Mouse (Mus musculus) liver, adult 2 months (tissue): ENCODE data around the gene Urb2. TPM values are rescaled to one million over a fixed set of nuclear protein-coding genes. Genes with fewer than 3 reads are reported as not detected.

Experiments used
- DNase-seq: peaks from one replicate; pipeline ENCODE4 v3.0.0-alpha.2; 2011; ENCODE audit warnings: low read depth, low spot score; ENCODE audit errors: extremely low read depth
- H3K27ac ChIP-seq: fragments of 200-500 bp; replicated peaks from 2 replicates; pipeline ENCODE4 v1.5.1; 2012; ENCODE audit warnings: low read depth, mild to moderate bottlenecking, control low read depth, inconsistent platforms, low read length; ENCODE audit not compliant: insufficient read depth
- H3K27me3 ChIP-seq: fragments of 200-500 bp; 2 replicates; pipeline ENCODE4 v1.6.1; 2012; ENCODE audit warnings: mild to moderate bottlenecking, moderate library complexity, low read length, inconsistent platforms; ENCODE audit not compliant: control insufficient read depth, insufficient read depth
- H3K36me3 ChIP-seq: fragments of 200-500 bp; 2 replicates; pipeline ENCODE4 v1.6.1; 2012; ENCODE audit warnings: low read length, inconsistent platforms; ENCODE audit not compliant: control insufficient read depth, insufficient read depth
- H3K4me1 ChIP-seq: fragments of 200-500 bp; 2 replicates; pipeline ENCODE4 v1.6.1; 2011; ENCODE audit warnings: low read length; ENCODE audit not compliant: control insufficient read depth, insufficient read depth
- H3K4me3 ChIP-seq: fragments of 200-500 bp; 2 replicates; pipeline ENCODE4 v1.5.1; 2011; ENCODE audit warnings: low read depth, mild to moderate bottlenecking, control low read depth, low read length, moderate library complexity; ENCODE audit not compliant: insufficient read depth
- H3K79me2 ChIP-seq: fragments of 200-500 bp; 2 replicates; pipeline ENCODE4 v1.6.1; 2012; ENCODE audit warnings: inconsistent platforms, mild to moderate bottlenecking, low read length, moderate library complexity; ENCODE audit not compliant: control insufficient read depth, insufficient read depth
- H3K9ac ChIP-seq: fragments of 200-500 bp; 2 replicates; pipeline ENCODE4 v1.6.1; 2012; ENCODE audit warnings: low read depth, mild to moderate bottlenecking, control low read depth, inconsistent platforms, low read length
- CTCF ChIP-seq: fragments of 200-500 bp; IDR thresholded peaks from 2 replicates; pipeline ENCODE4 v1.5.1; 2011; ENCODE audit warnings: low read depth, low read length, control low read depth
- POLR2A ChIP-seq: fragments of 200-500 bp; IDR thresholded peaks from 2 replicates; pipeline ENCODE4 v1.6.1; 2011; ENCODE audit warnings: low read length, control low read depth; ENCODE audit not compliant: insufficient read depth; ENCODE audit errors: extremely low read depth
- WGBS: fragments of 180-500 bp; shearing (Covaris S2); methylation state at CpG from one replicate; pipeline ENCODE4 v1.1.7; 2018; 5-methylcytosine and 5-hydroxymethylcytosine counted together
- polyA plus RNA-seq: library from polyadenylated mRNA; depleted of rRNA; stranded (reverse); fragments of >200 nt; gene quantifications from 2 replicates; pipeline ENCODE4 v1.2.3, GENCODE M21; 2012; rRNA removed
- total RNA-seq: library from RNA; depleted of rRNA; stranded (reverse); fragments of >200 nt; gene quantifications from 2 replicates; pipeline ENCODE4 v1.2.3, GENCODE M21; 2014; rRNA removed

Urb2 gene
- total and polyA plus RNA-seq, 2 experiments, result 2.7 to 3.6 TPM

DNA sequence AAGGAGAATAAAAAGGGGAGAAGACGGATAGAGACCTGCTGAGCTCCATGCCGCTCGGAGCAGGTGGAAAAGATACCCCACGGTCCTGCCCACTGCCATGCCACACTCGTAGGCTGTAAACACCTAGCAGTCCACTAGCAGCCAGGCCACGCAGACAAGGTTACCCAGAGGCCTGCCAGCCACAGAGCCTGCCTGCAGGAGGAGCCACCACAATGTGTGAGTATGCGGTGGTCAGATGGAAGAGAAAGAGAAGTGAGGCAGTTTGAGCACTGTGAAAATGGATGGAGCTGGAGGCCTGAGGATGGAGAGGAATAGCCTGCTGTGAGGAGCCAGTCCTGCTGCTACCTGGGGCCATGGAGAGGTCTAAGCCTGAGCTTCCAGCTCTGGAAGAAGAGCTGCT lies 62.3 kb downstream of the Urb2 start:
- TF ChIP-seq CTCF (no peak), POLR2A (no peak)
- no peak overlapping the region for H3K4me3 ChIP-seq
- no peaks in the 10 kb centered on the region for H3K4me1 ChIP-seq
- 90% methylated on average over 7 of the region's 7 CpGs for WGBS
- H3K27me3 ChIP-seq, result no peaks in the 10 kb centered on the region
- no peak overlapping the region for H3K27ac ChIP-seq
- no peak overlapping the region for H3K9ac ChIP-seq
- DNase-seq, result no peak
- H3K79me2 ChIP-seq, result no peaks in the 10 kb centered on the region
- no peaks in the 10 kb centered on the region for H3K36me3 ChIP-seq

DNA sequence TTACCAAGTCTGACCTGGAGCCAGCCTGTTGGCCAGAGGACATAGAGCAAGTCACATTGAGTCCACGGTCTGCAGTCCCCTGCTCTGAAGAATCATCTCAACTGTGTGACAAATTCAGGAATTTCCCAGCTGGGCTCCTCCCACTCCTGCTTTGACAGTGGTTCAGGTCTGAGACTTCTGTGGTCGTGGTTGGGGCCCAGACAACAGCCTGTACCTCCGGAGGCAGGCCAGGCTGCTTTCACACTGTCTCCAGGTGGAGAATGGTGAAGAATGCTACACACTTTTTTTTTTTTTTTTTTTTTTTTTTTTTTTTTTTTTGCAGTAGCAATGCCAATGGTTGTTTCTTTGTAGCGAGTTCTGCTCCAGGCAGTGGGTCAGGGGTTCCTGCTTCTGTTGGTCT lies 64.4 kb downstream of the Urb2 start:
- DNase-seq, result no peak
- WGBS, result 58% methylated on average over 4 of the region's 4 CpGs
- Histone ChIP-seq H3K79me2 (no peaks in the 10 kb centered on the region), H3K4me1 (no peaks in the 10 kb centered on the region), H3K4me3 (no peak overlapping the region), H3K27ac (no peak overlapping the region), H3K27me3 (no peaks in the 10 kb centered on the region), H3K9ac (no peak overlapping the region), H3K36me3 (no peaks in the 10 kb centered on the region)
- TF ChIP-seq POLR2A (no peak), CTCF (no peak)

DNA sequence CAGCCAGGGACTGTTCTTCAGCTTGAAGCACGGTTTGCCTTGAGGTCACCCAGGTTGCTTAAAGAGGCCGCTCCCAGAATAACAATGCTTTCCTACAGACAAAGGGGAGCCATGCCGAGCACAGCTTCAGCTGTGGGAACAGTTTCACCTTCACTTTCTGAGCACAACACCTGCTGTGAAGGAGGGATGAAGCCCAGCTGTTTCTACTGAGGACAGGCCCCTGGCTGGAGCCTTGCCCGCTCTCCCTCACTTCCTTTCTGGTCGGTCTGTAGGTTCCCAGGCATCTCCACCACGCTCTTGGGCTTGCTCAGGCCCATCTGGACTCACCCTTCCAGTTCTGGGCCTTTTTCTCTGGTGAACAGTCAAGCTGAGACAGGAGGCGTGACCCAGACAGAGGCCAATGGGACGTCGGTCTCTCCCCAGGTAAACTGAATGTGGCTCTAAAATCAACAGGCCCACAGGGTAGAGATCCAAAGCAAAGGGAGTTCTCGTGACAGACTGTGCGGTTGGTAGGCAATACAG lies 66.8 kb downstream of the Urb2 start:
- H3K4me1 ChIP-seq, result no peaks in the 10 kb centered on the region
- no peaks in the 10 kb centered on the region for H3K27me3 ChIP-seq
- TF ChIP-seq POLR2A, result no peak
- TF ChIP-seq CTCF, result no peak
- DNase-seq, result no peak
- H3K27ac ChIP-seq, result no peak overlapping the region
- 80% methylated on average over 11 of the region's 11 CpGs for WGBS
- no peak overlapping the region for H3K4me3 ChIP-seq
- H3K36me3 ChIP-seq, result no peaks in the 10 kb centered on the region
- H3K9ac ChIP-seq, result no peak overlapping the region
- H3K79me2 ChIP-seq, result no peaks in the 10 kb centered on the region

DNA sequence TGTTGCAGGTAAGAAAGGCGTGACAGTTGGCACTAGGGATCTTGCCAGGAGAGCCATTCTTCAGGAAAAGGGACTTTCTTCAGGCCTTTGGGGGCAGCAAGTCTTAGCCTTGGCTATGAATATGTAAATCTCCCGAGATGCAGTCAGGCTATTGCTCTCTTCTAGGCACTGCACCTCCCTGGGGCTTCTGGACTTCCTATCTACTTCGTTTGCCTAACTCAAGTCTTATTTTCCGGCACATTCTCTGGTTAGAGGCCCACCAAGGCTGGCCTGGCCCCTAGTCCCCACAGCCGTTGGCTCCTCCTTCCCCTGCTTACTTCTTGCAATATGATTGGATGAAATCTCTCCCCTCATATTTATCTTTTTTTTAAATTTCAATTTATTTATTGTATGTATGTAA lies 67.7 kb downstream of the Urb2 start:
- Histone ChIP-seq H3K9ac (no peak overlapping the region), H3K36me3 (no peaks in the 10 kb centered on the region), H3K27ac (no peak overlapping the region), H3K4me1 (no peaks in the 10 kb centered on the region), H3K79me2 (no peaks in the 10 kb centered on the region), H3K4me3 (no peak overlapping the region), H3K27me3 (no peaks in the 10 kb centered on the region)
- TF ChIP-seq POLR2A (no peak), CTCF (no peak)
- no peak for DNase-seq
- whole genome bisulfite sequencing, result 88% methylated on average over 5 of the region's 5 CpGs

DNA sequence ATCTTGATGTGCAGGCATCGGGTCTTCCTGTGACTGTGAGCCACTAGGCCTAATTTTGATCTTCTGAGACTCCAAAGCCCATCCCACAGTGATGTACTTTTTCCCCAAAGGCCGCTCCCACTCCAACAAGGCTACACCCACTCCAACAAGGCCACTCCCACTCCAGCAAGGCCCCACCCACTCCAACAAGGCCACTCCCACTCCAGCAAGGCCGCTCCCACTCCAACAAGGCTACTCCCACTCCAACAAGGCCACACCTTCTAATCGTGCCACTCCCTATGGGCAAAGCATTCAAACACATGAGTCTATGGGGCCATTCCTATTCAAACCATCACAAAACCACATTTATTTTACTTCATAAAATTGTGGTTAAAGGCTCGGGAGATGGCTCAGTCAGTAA lies 69.2 kb downstream of the Urb2 start:
- no peaks in the 10 kb centered on the region for H3K79me2 ChIP-seq
- no peak overlapping the region for H3K4me3 ChIP-seq
- DNase-seq, result no peak
- no peaks in the 10 kb centered on the region for H3K4me1 ChIP-seq
- 96% methylated on average over 5 of the region's 5 CpGs for WGBS
- H3K36me3 ChIP-seq, result no peaks in the 10 kb centered on the region
- no peaks in the 10 kb centered on the region for H3K27me3 ChIP-seq
- no peak overlapping the region for H3K27ac ChIP-seq
- no peak overlapping the region for H3K9ac ChIP-seq
- no peak for TF ChIP-seq POLR2A
- no peak for TF ChIP-seq CTCF

Other genes starting within 250 kb of the Urb2 start
- 15.4 and 15.7 TPM in 2 replicates for gene Rab4a, start 215.5 kb upstream of the Urb2 start, total RNA-seq
- gene Rab4a, start 215.5 kb upstream of the Urb2 start, polyA plus RNA-seq, result 24.4 and 24.6 TPM in 2 replicates
- 0.09 and 0.34 TPM in 2 replicates for gene Ccsap, start 161.3 kb upstream of the Urb2 start, total RNA-seq
- 0.07 and 0.12 TPM in 2 replicates for gene Ccsap, start 161.3 kb upstream of the Urb2 start, polyA plus RNA-seq
- 16.6 TPM in 1 of 2 replicates, not detected in the other for gene Acta1, start 126.8 kb upstream of the Urb2 start, total RNA-seq
- 0.11 and 0.24 TPM in 2 replicates for gene Acta1, start 126.8 kb upstream of the Urb2 start, polyA plus RNA-seq
- gene Nup133, start 72.2 kb upstream of the Urb2 start, total RNA-seq, result 5.4 and 7.1 TPM in 2 replicates
- 3.1 and 3.2 TPM in 2 replicates for gene Nup133, start 72.2 kb upstream of the Urb2 start, polyA plus RNA-seq
- gene Abcb10, start 38.4 kb upstream of the Urb2 start, total RNA-seq, result 12.4 and 13.9 TPM in 2 replicates
- 13.6 and 13.7 TPM in 2 replicates for gene Abcb10, start 38.4 kb upstream of the Urb2 start, polyA plus RNA-seq
- 9.0 and 10.8 TPM in 2 replicates for gene Taf5l, start 111 bp upstream of the Urb2 start, total RNA-seq
- 13.3 and 16.0 TPM in 2 replicates for gene Taf5l, start 111 bp upstream of the Urb2 start, polyA plus RNA-seq
- 9.3 and 11.3 TPM in 2 replicates for gene Galnt2, start 209.9 kb downstream of the Urb2 start, total RNA-seq
- 7.3 and 11.3 TPM in 2 replicates for gene Galnt2, start 209.9 kb downstream of the Urb2 start, polyA plus RNA-seq